In the genomic region with DNA sequence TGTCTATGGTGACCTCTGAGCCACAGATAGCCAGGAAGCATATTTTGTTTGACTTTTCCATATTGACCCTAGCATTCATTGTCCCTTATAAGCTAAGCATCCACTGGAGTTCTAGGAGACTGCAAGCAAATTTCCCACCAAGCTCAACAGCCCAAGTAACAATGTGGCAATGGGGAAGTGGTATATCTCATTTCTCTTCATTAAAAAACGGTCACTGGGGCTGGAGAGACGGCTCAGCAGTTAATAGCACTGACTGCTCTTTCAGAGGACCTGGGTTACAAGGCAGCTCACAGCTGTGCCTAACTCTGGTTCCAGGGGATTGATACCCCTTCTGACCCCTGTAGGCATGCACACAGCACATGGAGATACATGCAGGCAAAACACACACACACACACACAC, we compare ENCODE assay signal across 17 mouse cellular contexts. TPM values are rescaled to one million over a fixed set of nuclear protein-coding genes. Genes with fewer than 3 reads are reported as not detected.
"Had no signal": no experiment of that assay in that cellular context is flagged by ENCODE, and none has a peak within 500 bp of the region (broad histone marks: within the 10 kb centered on the region; RNA-seq: fewer than 3 reads in every experiment).

No protein-coding gene starts in this region.

- H3K9ac ChIP-seq: limb, embryonic 13.5 days; liver, embryonic 14.5 days; neural tube, embryonic 15.5 days had no signal

- H3K36me3 ChIP-seq: limb, embryonic 13.5 days; midbrain, embryonic 10.5 days; neural tube, embryonic 15.5 days had no signal

- ATAC-seq: intestine, embryonic 16.5 days had no signal

- H3K27me3 ChIP-seq: limb, embryonic 13.5 days; neural tube, embryonic 15.5 days had no signal

- DNase-seq: kidney, postnatal 4 days; left cerebral cortex, postnatal 4 days; lung, adult 18-20 months; midbrain, embryonic 14.5 days; right cerebral cortex, adult 18-20 months; right cerebral cortex, postnatal 25 days; thymus, adult 2 months; thymus, postnatal 25 days had no signal

- H3K4me1 ChIP-seq: midbrain, embryonic 10.5 days had no signal

- H3K27ac ChIP-seq: layer of hippocampus, adult 2 months; limb, embryonic 13.5 days; liver, embryonic 14.5 days; midbrain, embryonic 10.5 days; neural tube, embryonic 15.5 days had no signal

- H3K4me3 ChIP-seq: layer of hippocampus, adult 2 months; limb, embryonic 13.5 days; midbrain, embryonic 10.5 days; myocyte; neural tube, embryonic 15.5 days had no signal

- H3K9me3 ChIP-seq: limb, embryonic 13.5 days; midbrain, embryonic 10.5 days; neural tube, embryonic 15.5 days had no signal

RNA-seq across cellular contexts. Expression of gene Mfsd4b1, which starts 32.5 kb away (rescaled TPM):
- polyA plus RNA-seq: midbrain, embryonic 10.5 days; neural tube, embryonic 11.5 days; stomach, embryonic 14.5 days had no signal
